Mouse (Mus musculus): ENCODE results near the gene Tph1. TPM values are rescaled to one million over a fixed set of nuclear protein-coding genes. Genes with fewer than 3 reads are reported as not detected.
"Not testable (repeated sequence)": the region's sequence is repeated elsewhere in the genome, so short reads cannot be mapped to it uniquely, and the experiment has no call there.

The Tph1 gene
- polyA plus RNA-seq, 1 experiment from 2014 or later, result 0.12 TPM

DNA sequence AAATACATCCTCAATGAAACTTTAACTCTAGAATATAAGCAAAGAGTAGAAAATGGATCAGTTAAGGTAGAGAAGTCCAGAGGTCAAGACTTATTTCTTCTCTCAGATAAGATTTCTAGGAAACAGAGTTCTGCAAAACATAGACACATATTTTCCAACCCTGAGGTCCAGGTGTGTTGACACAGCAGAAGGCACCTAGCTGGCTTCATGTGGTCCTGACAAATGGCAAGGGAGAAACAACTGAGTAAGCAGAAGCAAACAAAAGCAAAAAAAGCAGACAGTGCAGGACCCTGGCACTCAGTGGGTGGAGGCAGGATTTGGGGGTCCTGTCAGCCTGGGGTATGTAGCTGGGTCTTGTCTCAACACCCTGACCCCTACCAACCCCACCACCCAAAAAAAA is 8.4 kb upstream of the Tph1 start:
- Histone ChIP-seq H3K4me1 (replicated peaks) (no peaks in the 10 kb centered on the region), H3K36me3 (no peaks in the 10 kb centered on the region), H3K4me3 (replicated peaks) (no peak overlapping the region), H3K9ac (replicated peaks) (no peak overlapping the region), H3K27ac (no peak overlapping the region), H3K27me3 (no peaks in the 10 kb centered on the region), H3K4me2 (replicated peaks) (no peak overlapping the region), H3K9me3 (no peaks in the 10 kb centered on the region)
- no peak for ATAC-seq

DNA sequence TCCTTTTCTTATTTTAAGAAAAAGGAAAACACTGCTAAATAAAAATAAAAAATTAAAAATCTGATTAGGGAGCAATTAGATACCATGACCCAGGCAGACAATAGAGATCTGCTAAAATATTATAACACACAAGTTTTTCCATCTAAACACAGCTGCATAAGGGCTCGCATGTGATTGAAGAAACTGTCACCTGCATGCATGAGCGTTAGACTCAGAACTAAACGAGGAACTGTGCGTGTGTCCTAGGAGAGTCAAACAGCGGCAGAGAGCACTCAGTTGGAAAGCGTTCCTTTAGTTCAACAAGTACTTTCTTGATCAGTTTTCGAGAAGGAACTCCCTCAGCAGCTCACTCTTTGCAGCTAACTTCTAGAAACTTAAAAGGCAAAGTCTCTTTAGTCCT is 6.7 kb upstream of the Tph1 start:
- ATAC-seq; H3K4me2 ChIP-seq (replicated peaks); H3K36me3 ChIP-seq; H3K9me3 ChIP-seq; H3K9ac ChIP-seq (replicated peaks); H3K4me1 ChIP-seq (replicated peaks); H3K4me3 ChIP-seq (replicated peaks); H3K27me3 ChIP-seq; H3K27ac ChIP-seq: not testable (repeated sequence)
- 87% methylated on average over 7 of the region's 7 CpGs for WGBS

DNA sequence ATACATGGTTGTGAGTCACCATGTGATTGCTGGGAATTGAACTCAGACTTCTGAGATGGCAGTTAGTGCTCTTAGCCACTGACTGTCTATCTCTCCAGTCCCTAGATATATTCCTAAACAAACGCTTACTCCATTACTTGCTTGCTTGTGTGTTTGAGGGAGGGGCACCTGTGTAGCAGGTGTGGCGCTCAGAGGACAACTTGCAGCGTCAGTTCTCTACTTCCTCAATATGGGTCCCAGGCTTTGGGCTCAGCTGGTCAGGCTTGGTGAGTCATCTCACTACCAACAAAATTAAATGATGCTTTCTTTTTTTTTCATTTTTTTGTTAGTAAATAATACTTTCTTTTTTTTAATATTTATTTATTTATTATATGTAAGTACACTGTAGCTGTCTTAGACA is 6.1 kb upstream of the Tph1 start:
- 93% methylated on average over 3 of the region's 3 CpGs for WGBS

DNA sequence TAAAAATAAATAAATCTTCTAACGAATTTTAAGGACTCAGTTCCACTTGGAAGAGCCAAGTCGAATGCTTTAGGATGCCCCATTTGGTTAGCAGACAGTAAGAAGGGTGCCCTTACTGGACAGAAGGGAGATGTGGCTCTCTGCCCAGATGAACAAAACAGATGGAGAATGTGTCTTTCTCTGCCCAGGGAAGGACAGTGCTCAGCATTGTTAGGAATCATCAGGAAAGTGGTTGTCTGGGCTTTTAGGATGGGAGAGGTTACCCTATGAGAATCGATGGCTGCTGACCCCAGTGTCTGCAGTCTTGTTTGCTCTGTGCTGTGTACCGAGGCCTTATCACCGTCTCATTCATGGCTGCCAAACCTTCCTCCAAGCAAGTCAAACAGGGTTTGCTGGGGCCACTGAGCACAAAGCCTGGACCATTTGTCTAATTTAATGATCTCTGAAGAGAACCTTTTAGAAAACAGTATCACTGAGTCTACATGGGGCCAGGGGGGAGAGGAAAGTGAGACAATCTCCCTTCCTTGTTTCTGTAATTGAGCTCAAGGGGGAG is 4.5 kb upstream of the Tph1 start:
- H3K4me1 ChIP-seq (replicated peaks), result no peaks in the 10 kb centered on the region
- H3K27me3 ChIP-seq, result no peaks in the 10 kb centered on the region
- no peak overlapping the region for H3K9ac ChIP-seq (replicated peaks)
- 72% methylated on average over 5 of the region's 5 CpGs for WGBS
- no peaks in the 10 kb centered on the region for H3K9me3 ChIP-seq
- ATAC-seq, result peak; percentile 34; the same call in 1 of the 2 replicates
- H3K36me3 ChIP-seq, result no peaks in the 10 kb centered on the region
- H3K4me3 ChIP-seq (replicated peaks), result no peak overlapping the region
- H3K27ac ChIP-seq, result no peak overlapping the region
- H3K4me2 ChIP-seq (replicated peaks), result no peak overlapping the region

More for the DNA sequence above, 6.1 kb upstream of the Tph1 start:
- Histone ChIP-seq H3K4me3 (replicated peaks) (no peak overlapping the region), H3K27me3 (no peaks in the 10 kb centered on the region), H3K4me1 (replicated peaks) (no peaks in the 10 kb centered on the region), H3K36me3 (no peaks in the 10 kb centered on the region), H3K9me3 (no peaks in the 10 kb centered on the region), H3K9ac (replicated peaks) (no peak overlapping the region), H3K4me2 (replicated peaks) (no peak overlapping the region), H3K27ac (no peak overlapping the region)
- no peak for ATAC-seq

DNA sequence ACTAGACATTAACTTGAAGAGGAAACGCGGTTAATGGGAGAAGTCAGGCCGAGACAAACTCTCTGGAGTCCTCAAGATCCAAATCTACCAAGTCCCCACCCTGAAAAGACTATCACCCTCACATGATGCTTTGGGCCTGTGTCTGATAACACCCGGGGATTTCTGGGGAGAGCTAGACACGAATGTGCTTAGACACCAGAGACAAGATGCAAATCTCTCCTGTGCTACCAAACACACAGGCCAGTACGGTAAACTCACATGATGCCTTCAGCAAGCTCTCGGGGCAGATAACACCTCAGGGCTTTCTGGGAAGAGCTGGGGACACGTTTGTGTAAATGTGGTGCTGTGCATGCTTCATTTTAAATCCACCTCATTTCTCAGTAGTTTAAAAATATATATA is 3.5 kb upstream of the Tph1 start:
- ATAC-seq, result no peak
- no peaks in the 10 kb centered on the region for H3K27me3 ChIP-seq
- no peak overlapping the region for H3K27ac ChIP-seq
- H3K9me3 ChIP-seq, result no peaks in the 10 kb centered on the region
- H3K4me1 ChIP-seq (replicated peaks), result no peaks in the 10 kb centered on the region
- no peaks in the 10 kb centered on the region for H3K36me3 ChIP-seq
- no peak overlapping the region for H3K4me3 ChIP-seq (replicated peaks)
- H3K4me2 ChIP-seq (replicated peaks), result no peak overlapping the region
- no peak overlapping the region for H3K9ac ChIP-seq (replicated peaks)
- 90% methylated on average over 8 of the region's 8 CpGs for WGBS

DNA sequence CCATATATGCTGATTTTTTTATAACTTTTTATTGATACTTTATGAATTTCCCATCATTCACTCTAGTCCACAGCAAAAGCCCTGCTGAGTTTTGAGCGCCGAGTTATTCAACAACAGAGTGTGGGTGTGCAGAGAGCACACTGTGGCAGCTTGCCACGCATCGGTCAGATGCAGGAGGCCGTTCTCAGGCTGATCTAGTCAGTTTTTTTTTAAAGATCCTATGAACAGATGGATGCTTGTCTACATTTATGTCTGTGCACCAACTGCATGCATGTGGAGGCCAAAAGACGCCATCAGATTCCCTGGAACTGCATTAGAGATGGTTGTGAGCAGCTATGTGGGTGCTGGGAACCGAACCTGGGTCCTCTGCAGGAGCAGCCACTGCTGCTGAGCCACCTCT is 2.7 kb upstream of the Tph1 start:
- WGBS, result 95% methylated on average over 7 of the region's 7 CpGs
- Histone ChIP-seq H3K4me3 (replicated peaks) (no peak overlapping the region), H3K4me2 (replicated peaks) (no peak overlapping the region), H3K4me1 (replicated peaks) (no peaks in the 10 kb centered on the region), H3K27ac (no peak overlapping the region), H3K36me3 (no peaks in the 10 kb centered on the region), H3K9ac (replicated peaks) (no peak overlapping the region), H3K27me3 (no peaks in the 10 kb centered on the region), H3K9me3 (no peaks in the 10 kb centered on the region)
- no peak for ATAC-seq

DNA sequence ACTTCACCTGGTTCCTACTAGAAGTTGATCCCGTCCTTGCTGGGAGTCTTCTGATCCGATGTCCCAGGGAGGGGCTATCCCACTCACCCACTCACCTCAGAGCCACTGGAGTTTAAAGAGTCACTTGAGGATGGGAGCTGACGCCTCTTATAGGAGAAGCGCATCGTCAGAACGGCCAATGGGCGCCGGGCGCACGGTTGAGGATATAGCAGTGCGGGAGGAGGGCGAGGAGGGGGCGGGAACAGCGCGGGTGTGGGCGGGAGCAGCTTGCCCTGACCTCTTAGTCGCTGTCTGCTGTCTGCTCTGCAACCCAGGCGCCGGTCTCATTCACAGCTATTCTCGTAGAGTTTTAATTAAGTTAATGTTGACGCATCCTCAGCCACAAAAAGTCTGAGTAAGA is 5.1 kb downstream of the Tph1 start:
- 3% methylated on average over 21 of the region's 21 CpGs for WGBS
- no peak overlapping the region for H3K9ac ChIP-seq (replicated peaks)
- no peaks in the 10 kb centered on the region for H3K9me3 ChIP-seq
- ATAC-seq, result peak; percentile 66; the same call in 1 of the 2 replicates
- no peak overlapping the region for H3K27ac ChIP-seq
- H3K4me3 ChIP-seq (replicated peaks), result peak overlapping the region; percentile 12; the same call in 1 of the 2 replicates
- H3K4me1 ChIP-seq (replicated peaks), result peaks cover 7% of the 10 kb centered on the region
- no peaks in the 10 kb centered on the region for H3K36me3 ChIP-seq
- peaks cover 30% of the 10 kb centered on the region for H3K27me3 ChIP-seq
- H3K4me2 ChIP-seq (replicated peaks), result peak overlapping the region; percentile 44

DNA sequence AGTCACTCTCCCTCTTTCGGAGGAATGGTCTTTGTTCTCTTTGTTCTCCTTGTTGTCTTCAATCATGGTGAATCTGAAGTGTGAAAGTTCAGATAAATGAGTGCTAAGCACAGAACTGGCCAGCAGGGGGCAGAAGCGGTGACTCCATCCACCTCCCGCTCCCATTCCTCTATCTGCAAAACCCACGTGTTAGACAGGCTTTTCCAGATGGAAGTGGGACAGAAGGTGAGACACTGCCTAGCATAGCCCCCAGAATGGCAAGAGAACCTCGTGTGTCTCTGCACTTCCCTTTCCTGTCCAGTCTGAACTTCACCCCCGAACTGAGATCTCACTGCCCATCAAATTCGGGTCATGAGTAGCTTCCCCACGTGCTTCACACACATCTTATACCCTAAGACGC is 7.1 kb downstream of the Tph1 start:
- WGBS, result 41% methylated on average over 9 of the region's 9 CpGs
- no peak for ATAC-seq

DNA sequence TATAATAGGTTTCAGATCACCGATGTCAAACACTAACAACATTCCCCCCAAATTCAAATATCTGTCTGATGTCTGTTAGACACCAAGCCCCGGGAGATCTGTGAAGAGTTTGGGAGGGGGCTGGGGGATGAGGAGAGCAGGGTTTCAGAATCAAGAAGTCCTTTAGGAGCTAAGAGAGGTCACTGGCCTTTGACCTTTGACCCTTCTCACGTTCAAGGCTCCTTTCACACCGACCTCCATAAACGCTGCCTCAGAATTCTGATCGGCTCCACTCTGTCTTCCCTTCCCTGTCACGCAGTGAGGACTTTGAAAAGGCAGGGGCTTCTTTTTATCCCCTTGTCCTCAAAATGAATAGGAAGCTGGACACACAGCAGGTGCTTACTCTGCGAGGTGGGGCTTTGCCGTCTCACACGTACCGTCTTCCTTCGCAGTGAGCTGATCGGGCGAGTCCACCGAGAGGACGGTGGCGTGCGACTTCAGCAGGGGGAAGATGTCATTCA is 10.7 kb downstream of the Tph1 start:
- H3K4me3 ChIP-seq (replicated peaks), result peak overlapping the region; percentile 23; the same call in 1 of the 2 replicates
- H3K27me3 ChIP-seq, result peaks cover 28% of the 10 kb centered on the region
- ATAC-seq, result no peak
- H3K4me1 ChIP-seq (replicated peaks), result peaks cover 6% of the 10 kb centered on the region
- H3K27ac ChIP-seq, result no peak overlapping the region
- H3K9me3 ChIP-seq, result no peaks in the 10 kb centered on the region
- 13% methylated on average over 18 of the region's 18 CpGs for WGBS
- no peaks in the 10 kb centered on the region for H3K36me3 ChIP-seq
- peak overlapping the region; percentile 42 for H3K4me2 ChIP-seq (replicated peaks)
- H3K9ac ChIP-seq (replicated peaks), result no peak overlapping the region

More for the DNA sequence above, 7.1 kb downstream of the Tph1 start:
- Histone ChIP-seq H3K4me3 (replicated peaks) (no peak overlapping the region), H3K9ac (replicated peaks) (no peak overlapping the region), H3K27me3 (peaks cover 35% of the 10 kb centered on the region), H3K4me1 (replicated peaks) (peaks cover 13% of the 10 kb centered on the region), H3K27ac (no peak overlapping the region), H3K9me3 (no peaks in the 10 kb centered on the region), H3K36me3 (no peaks in the 10 kb centered on the region), H3K4me2 (replicated peaks) (no peak overlapping the region)

DNA sequence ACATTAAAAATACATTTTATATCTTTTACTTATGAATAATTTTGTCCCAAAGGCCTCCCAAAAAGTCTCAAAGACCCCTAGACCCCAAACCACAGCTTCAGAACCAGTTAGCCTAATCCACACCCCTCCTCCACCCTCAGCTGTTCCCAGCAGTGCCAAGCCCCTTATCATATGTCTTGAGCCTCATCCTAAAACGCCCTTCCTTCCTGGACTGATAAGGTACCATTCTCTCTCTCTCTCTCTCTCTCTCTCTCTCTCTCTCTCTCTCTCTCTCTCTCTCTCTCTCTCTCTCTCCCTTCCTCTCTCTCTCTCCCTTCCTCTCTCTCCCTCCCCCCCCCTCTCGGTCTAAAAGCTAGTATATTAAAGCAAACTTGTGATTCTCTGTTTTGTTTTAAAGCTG is 20.1 kb downstream of the Tph1 start:
- no peak overlapping the region for H3K4me2 ChIP-seq (replicated peaks)
- H3K27ac ChIP-seq, result no peak overlapping the region
- H3K4me1 ChIP-seq (replicated peaks), result no peaks in the 10 kb centered on the region
- H3K9me3 ChIP-seq, result no peaks in the 10 kb centered on the region
- 76% methylated on average over 2 of the region's 2 CpGs for WGBS
- no peak overlapping the region for H3K4me3 ChIP-seq (replicated peaks)
- no peak for ATAC-seq
- H3K9ac ChIP-seq (replicated peaks), result no peak overlapping the region
- H3K36me3 ChIP-seq, result no peaks in the 10 kb centered on the region
- H3K27me3 ChIP-seq, result no peaks in the 10 kb centered on the region

DNA sequence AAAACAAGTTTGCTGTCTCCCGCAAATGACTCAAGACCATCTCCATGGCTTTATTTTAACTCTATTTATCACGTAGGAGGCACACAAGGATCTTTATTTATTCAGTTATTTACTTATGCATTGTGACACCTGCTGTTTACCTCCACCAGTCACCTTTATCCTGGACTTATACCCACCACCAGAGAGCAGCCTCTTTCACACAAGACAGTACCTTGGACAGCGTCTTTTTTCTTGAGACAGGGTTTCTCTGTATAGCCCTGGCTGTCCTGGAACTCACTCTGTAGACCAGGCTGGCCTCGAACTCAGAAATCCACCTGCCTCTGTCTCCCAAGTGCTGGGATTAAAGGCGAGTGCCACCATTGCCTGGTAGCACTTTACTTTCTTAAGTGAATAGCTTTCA is 22.1 kb downstream of the Tph1 start:
- not testable (repeated sequence) for H3K27me3 ChIP-seq; H3K36me3 ChIP-seq; H3K27ac ChIP-seq; H3K9me3 ChIP-seq; H3K4me1 ChIP-seq (replicated peaks); H3K4me3 ChIP-seq (replicated peaks); H3K4me2 ChIP-seq (replicated peaks); ATAC-seq; H3K9ac ChIP-seq (replicated peaks)
- 51% methylated on average over 5 of the region's 5 CpGs for WGBS

DNA sequence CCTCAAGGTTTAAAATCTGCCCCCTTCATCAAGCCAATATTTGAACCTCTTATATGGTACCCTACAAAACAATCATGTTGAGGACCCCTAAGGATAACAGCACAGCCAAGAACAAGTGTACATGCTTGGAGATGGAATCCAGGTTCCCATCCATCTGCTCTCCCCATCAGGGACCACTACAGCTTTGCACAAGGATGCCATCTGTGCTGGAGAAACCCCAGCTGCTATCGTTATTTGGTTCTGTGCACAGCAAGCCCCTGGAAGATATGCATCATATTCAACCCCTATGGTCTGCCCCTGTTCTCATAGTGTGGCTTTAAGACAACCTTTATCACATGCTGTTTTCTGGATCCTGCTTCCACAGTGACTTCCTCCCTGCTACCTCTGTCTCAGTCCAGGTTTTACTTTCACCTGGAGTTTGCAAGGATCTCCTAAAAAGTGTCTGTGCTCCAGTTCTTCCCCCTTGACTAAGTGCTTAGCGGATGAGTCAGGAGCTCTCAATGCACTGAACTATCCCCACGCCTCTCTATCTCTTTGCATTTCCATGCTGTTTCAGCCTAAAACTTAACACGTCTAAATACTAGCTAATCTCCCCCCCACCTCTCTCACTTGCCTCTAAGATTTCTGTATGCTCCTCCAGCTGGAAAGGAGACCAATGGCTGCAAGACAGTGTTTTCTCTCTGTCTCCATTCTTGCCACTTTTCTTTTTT is 23.8 kb downstream of the Tph1 start:
- H3K9me3 ChIP-seq, result no peaks in the 10 kb centered on the region
- ATAC-seq, result no peak
- no peaks in the 10 kb centered on the region for H3K36me3 ChIP-seq
- 71% methylated on average over 4 of the region's 4 CpGs for WGBS
- no peak overlapping the region for H3K9ac ChIP-seq (replicated peaks)
- H3K4me1 ChIP-seq (replicated peaks), result no peaks in the 10 kb centered on the region
- no peaks in the 10 kb centered on the region for H3K27me3 ChIP-seq
- H3K4me2 ChIP-seq (replicated peaks), result no peak overlapping the region
- H3K4me3 ChIP-seq (replicated peaks), result no peak overlapping the region
- no peak overlapping the region for H3K27ac ChIP-seq

DNA sequence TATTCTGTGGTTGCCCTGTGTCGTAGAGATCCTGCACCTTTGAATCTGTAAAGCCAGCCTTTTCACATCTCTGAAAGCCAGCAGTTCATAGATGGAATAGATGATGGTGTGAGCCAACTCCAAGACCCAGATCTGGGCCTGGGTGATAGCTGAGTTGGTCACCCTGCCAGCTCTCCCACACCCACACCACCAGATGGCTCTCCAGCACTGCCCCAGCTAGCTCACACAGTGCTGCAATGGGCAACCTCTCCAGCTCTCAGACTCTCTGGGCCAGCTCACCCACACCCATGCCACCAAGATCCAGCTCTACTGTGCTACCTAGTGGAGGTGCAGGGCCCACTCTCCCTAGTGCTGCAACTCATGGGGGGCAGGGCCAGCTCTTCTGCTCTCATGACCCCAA is 29.2 kb downstream of the Tph1 start:
- no peaks in the 10 kb centered on the region for H3K9me3 ChIP-seq
- H3K36me3 ChIP-seq, result no peaks in the 10 kb centered on the region
- H3K27me3 ChIP-seq, result peaks cover 17% of the 10 kb centered on the region
- peaks cover 18% of the 10 kb centered on the region for H3K4me1 ChIP-seq (replicated peaks)
- WGBS, result 86% methylated on average over 1 of the region's 1 CpGs
- H3K4me2 ChIP-seq (replicated peaks), result no peak overlapping the region
- no peak for ATAC-seq
- H3K9ac ChIP-seq (replicated peaks), result no peak overlapping the region
- H3K4me3 ChIP-seq (replicated peaks), result no peak overlapping the region
- no peak overlapping the region for H3K27ac ChIP-seq

Data from midbrain, embryonic 13.5 days (tissue).